Mouse (Mus musculus) T-helper 2 cell (primary cell): ENCODE measurements at regions not wholly inside any gene's neighbourhood (a gene's known extent, or its start where the extent isn't known, plus 50 kb on each side); places are given as distances from the start of the nearest gene placed in this dataset.

Experiments used
- in situ Hi-C: fragments of 300-600 bp; cut with MboI, MseI; formaldehyde crosslinking; loops from one replicate; pipeline ENCODE4 v1.15.1; 2025; ENCODE audit warnings: high pct_unique_total_duplicates

DNA sequence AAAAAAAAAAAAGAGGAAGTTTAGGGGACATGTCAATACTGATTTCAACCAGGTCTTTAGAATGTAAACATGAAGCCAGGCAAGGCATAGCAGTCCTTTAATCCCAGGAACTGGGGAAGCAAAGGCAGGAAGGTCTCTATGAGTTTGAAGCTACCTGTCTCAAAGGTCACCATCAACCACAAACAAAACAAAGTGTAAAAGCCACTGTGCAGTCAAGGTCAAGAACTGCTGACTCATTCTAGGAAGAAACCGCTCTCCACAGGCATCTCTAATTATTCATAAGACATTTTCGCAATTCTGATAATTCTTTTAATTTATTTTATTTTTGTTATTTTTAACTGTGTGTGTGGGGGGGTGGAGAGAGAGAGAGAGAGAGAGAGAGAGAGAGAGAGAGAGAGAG lies 364.0 kb downstream of the Cntnap4 start:
- in situ Hi-C loops, result no loop called here

DNA sequence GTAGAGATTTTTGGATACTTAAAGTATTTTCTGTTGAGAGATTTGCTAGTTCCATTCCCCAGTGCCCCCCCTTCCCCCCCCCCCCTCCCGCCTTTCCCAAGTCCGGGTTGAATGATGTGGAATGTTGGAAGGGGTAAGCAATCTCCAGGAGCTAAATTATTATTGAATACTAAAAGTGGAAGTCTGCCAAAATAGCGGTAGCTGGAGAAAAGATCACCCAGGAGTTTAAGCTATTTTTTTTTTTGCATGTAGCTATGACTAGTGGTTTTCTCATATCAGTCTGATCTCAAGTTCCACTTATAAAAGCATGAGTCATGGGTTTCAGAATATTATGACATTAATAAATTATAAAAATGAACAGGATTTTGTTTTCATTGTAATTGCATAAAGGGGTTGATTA lies 365.6 kb downstream of the Cntnap4 start:
- in situ Hi-C loops, result no loop called here

GRCm38 (mm10) chr8:112935897-112936719 lies 366.3 kb downstream of the Cntnap4 start:
- in situ Hi-C loops, result no loop called here

- in situ Hi-C loops, result loop anchor here (25.0 kb wide), 1 partner anchor 910 kb away; no protein-coding TSS in a partner anchor
Observed at GRCm38 (mm10) chr8:112972418-112972817, 402.6 kb downstream of the Cntnap4 start.

DNA sequence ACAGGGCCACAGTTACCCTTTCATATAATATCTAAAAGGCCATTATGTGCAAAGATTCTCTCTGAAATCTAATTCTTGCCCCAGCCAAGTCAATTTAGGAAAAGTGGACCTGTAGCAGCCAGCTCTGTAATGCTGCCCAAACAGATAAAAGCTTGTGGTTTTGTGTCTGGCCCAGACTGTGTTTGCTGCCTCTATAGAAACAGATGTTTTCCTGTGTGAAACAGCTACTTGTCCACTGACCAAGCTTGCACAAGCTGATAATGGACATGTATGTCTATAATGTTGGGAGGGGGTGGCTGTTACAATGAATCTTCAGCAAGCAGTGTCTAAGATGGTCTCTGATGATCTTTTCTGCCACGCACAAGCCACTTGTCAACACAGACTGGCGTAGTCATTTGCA lies 405.9 kb downstream of the Cntnap4 start:
- in situ Hi-C loops, result no loop called here

- in situ Hi-C loops, result no loop called here
Observed at GRCm38 (mm10) chr8:112976312-112976711, 406.5 kb downstream of the Cntnap4 start.

DNA sequence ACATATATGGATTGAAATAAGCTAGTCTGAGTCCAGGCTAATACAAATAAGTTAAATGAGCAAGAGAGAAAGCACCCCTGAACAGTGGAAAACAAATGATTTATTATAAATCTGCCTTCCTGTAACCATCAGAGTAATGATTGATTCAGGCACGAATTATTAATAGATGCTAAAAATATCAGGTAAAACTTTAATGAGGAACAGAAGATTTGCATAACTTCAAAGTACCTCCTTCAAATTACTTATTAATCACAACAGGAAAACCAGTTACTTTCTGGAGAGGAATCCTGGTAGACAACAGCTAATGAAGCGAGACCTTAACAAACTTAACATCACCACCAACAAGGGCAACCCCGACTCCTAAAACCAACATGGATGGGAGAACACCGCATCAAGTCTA lies 423.9 kb downstream of the Cntnap4 start:
- in situ Hi-C loops, result no loop called here

GRCm38 (mm10) chr8:113007356-113007755 lies 437.5 kb downstream of the Cntnap4 start:
- in situ Hi-C loops, result loop anchor here (25.0 kb wide), 1 partner anchor 1795 kb away; no protein-coding TSS in a partner anchor

DNA sequence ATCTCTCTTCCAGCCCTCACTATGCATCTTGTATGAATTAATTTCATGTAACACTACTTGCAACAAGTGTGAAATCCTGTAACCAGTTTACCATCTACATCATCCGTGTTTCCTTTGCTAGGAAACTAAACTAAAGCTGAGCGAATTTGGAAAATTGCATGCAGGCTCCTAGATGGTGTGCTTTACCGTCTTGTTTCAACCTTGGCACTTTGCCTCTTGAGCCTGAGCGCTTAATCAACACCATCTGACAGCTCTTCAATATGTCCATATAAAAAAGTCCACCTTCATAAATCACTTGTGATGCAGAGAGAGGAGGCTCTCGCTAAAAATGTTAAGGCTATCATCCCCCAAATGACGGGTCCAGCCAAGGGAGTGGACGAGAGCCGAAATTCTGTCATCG lies 459.0 kb downstream of the Cntnap4 start:
- in situ Hi-C loops, result loop anchor here (25.0 kb wide), 1 partner anchor 1008 kb away; no protein-coding TSS in a partner anchor

GRCm38 (mm10) chr8:113051770-113052473 lies 482.1 kb downstream of the Cntnap4 start:
- in situ Hi-C loops, result no loop called here

GRCm38 (mm10) chr8:113065246-113066169 lies 495.7 kb downstream of the Cntnap4 start:
- in situ Hi-C loops, result no loop called here

DNA sequence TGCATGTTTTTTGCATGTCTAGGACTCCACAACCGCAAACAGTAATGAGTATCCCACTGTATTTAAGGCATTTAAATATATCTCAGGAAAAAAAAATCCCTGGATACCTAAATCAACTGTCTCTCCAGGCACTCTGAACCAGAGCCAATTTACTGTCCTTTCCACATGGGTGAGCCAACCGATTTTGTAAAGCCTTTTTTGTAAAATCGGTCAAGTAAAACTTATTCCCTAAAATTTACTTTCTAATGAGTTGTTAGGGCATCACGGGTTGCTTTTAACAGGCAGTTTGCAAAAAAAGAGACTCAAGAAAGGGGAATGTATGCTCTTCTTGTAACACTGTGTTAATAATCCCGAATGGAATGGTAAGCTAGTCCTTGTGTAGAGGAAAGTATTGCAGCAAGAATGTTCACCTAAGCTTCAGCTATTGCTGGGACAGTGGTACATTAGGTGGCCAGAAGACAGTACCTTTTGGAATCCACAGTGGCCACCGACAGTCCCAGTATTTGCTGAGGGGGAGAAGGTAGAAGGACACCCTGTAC lies 496.4 kb downstream of the Cntnap4 start:
- in situ Hi-C loops, result no loop called here

GRCm38 (mm10) chr8:113083976-113084375 lies 514.1 kb downstream of the Cntnap4 start:
- in situ Hi-C loops, result no loop called here

DNA sequence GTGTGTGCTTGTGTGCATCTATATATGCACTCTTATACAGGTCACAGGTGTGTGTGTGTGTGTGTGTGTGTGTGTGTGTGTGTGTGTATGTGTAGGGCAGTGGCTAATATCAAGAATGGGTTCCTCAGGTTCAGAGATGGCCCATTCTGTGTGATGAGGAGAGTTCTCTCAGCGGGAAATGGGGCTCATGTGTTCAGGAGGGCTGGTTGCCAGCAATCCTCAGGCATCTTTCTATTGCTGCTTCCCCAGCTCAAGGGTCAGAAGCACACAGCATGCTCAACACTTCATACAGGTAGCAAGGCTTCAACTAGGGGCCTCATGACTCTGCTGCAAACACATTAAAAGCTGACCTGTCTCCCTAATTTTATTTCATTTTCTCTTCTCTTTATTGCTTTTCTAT lies 517.7 kb downstream of the Cntnap4 start:
- in situ Hi-C loops, result no loop called here

- in situ Hi-C loops, result no loop called here
Observed at GRCm38 (mm10) chr8:113111665-113112064, 523.7 kb upstream of the Mon1b start.

GRCm38 (mm10) chr8:113114165-113114700 lies 521.2 kb upstream of the Mon1b start:
- in situ Hi-C loops, result no loop called here

DNA sequence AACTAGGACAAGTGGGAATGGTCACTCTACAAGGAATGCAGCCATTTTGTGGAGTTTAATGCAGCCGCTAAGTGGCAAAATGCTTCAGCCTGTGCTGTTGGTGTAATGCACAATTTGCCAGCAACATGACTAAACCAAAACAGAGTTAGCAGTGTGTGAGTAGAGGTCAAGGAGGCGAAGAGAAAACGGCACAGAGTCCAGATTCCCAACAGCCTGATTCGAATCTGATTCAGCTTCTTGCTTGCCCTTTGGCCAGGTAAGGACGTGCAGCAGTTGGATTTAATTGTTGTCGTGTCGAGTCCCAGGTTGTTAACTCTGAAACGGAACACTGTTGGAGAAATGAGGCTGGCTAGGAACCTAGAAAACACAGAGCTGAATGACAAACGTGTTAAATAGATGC lies 518.1 kb upstream of the Mon1b start:
- in situ Hi-C loops, result no loop called here

DNA sequence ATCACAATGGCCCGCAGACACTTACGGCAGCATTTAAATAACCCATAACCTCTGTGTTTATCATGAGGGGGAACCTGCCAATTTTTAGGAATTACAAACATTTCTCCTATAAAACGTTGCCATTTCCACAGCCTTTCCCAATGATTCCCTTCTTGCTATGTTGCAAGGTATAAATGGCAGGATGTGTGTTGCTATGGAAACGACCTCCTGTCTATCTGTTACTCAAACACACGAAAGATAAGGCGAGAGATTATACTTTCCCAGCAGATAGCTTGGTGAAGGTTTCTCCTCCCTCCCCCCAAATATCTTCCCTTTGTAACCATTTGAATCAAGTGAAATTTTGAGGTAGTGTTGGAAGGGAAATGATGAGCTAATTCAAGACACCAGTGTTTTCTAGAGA lies 509.8 kb upstream of the Mon1b start:
- in situ Hi-C loops, result no loop called here

DNA sequence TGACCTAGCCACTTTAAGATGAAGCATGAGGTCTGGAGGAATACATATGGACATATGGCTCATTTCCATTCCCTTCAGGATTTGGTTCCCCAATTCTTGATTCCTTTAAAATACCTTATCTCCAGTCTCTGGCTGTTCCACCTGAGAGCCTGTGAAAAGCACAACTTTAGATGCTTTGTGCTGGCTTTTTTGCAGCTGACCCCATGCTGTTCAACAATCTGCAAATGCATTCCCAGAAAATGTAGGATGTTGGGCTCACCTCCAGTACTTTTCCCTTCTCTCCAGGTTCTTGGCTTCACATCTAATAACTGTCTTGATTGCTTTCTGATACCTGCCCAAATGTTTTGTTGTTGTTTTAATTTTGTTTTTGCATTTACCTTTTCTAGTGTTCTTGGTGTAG lies 498.0 kb upstream of the Mon1b start:
- in situ Hi-C loops, result no loop called here

GRCm38 (mm10) chr8:113140021-113140420 lies 495.4 kb upstream of the Mon1b start:
- in situ Hi-C loops, result no loop called here

GRCm38 (mm10) chr8:113141131-113141530 lies 494.3 kb upstream of the Mon1b start:
- in situ Hi-C loops, result no loop called here
